Mouse (Mus musculus): ENCODE results near the gene Xpnpep1.

- TF ChIP-seq POLR2A (IDR thresholded peaks at IDR 0.05; ENCODE audit: insufficient read depth, low read length) (no peak), CTCF (IDR thresholded peaks at IDR 0.05; ENCODE audit: low read depth, low read length) (peak; percentile 72)
Observed at GRCm38 (mm10) chr19:53008020-53008705, 31.9 kb downstream of the Xpnpep1 start.

Measured in ES-Bruce4 (cell line).